Mouse (Mus musculus): Measurements from ENCODE around the gene Cox17. TPM values are rescaled to one million over a fixed set of nuclear protein-coding genes. Genes with fewer than 3 reads are reported as not detected.

Gene Cox17
- total and polyA plus RNA-seq, 2 experiments from 2014 or later, result 15.0 to 65.3 TPM

DNA sequence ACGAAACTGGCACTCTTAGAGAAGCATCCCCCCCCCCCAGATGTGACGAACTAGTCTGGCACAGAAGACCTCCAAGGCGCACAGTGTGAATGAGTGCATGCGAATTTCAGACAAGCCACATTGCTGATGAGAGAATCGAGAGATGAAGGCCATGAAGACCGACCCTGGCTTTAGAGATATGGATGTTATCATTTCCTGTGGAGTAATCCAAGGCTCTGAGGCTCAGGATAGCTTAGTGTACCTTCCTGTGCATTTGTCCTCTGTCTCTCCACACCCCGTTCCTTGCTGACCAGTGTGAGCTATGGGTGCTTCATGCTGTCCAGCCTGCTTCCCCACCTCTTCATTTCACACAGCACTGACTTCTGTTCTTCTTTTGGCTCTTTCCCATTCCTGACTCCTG, 28.4 kb downstream of the Cox17 start:
- ATAC-seq (ENCODE audit: low FRiP score) (no peak), DNase-seq (ENCODE audit: low spot score) (no peak)
- no peaks in the 10 kb centered on the region for H3K9me3 ChIP-seq (ENCODE audit: low read length)
- H3K4me3 ChIP-seq (ENCODE audit: low read depth, low read length), result no peak overlapping the region
- 84% methylated on average over 7 of the region's 7 CpGs for WGBS
- H3K27ac ChIP-seq (ENCODE audit: low read depth, low read length), result no peak overlapping the region
- H3K4me1 ChIP-seq (ENCODE audit: insufficient read depth, low read length), result no peaks in the 10 kb centered on the region
- no peak overlapping the region for H3K4me2 ChIP-seq (ENCODE audit: low read depth, low read length, poor library complexity, severe bottlenecking)
- H3K36me3 ChIP-seq (ENCODE audit: insufficient read depth, low read length), result no peaks in the 10 kb centered on the region
- TF ChIP-seq CTCF (IDR thresholded peaks at IDR 0.05), result no peak
- no peak overlapping the region for H3K9ac ChIP-seq (replicated peaks; ENCODE audit: low read length, poor library complexity, severe bottlenecking)
- H3K27me3 ChIP-seq (ENCODE audit: insufficient read depth, low read length), result no peaks in the 10 kb centered on the region

DNA sequence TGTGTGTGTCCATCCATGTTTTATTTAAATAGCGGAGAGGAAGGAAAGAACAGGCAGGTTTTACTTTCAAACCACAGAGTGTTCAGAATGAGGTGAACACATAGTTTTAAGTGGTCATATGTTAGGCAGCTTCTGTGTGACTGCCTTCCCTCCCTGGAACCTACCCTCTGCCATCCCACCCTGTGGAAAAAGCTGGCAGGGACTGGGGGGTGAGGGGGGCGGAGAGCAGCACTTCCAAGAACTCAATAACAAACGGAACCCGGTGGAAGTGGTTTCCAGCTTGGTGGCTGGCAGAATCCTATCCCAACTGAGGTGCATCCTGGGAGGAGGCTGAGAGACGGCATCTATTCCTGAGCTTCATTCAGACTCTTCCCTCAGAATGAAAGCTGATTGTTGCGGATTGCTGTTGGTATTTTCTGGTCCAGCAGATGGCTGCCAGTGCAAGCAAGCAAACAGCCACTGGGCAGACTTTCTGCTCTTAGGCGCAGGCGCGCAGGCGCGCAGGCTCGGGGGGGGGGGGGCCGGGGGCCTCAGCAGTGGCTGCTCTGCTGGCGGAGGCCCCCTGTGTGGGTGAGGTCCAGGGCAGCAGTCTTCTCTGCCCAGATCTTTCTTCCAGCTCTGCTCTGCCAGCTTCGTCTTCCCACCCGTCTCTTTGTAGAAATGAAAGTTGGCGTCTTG, 29.5 kb downstream of the Cox17 start:
- peak overlapping the region; percentile 63 for H3K27ac ChIP-seq (ENCODE audit: low read depth, low read length)
- no peaks in the 10 kb centered on the region for H3K4me1 ChIP-seq (ENCODE audit: insufficient read depth, low read length)
- no peaks in the 10 kb centered on the region for H3K9me3 ChIP-seq (ENCODE audit: low read length)
- peak overlapping the region; percentile 17 for H3K4me3 ChIP-seq (ENCODE audit: low read depth, low read length)
- ATAC-seq (ENCODE audit: low FRiP score) (peak; percentile 89), DNase-seq (ENCODE audit: low spot score) (peak; percentile 82)
- 15% methylated on average over 17 of the region's 17 CpGs for WGBS
- no peaks in the 10 kb centered on the region for H3K36me3 ChIP-seq (ENCODE audit: insufficient read depth, low read length)
- H3K9ac ChIP-seq (replicated peaks; ENCODE audit: low read length, poor library complexity, severe bottlenecking), result peak overlapping the region; percentile 39; the same call in 1 of the 2 replicates
- H3K27me3 ChIP-seq (ENCODE audit: insufficient read depth, low read length), result no peaks in the 10 kb centered on the region
- peak; percentile 70 for TF ChIP-seq CTCF (IDR thresholded peaks at IDR 0.05)
- peak overlapping the region; percentile 45 for H3K4me2 ChIP-seq (ENCODE audit: low read depth, low read length, poor library complexity, severe bottlenecking)

DNA sequence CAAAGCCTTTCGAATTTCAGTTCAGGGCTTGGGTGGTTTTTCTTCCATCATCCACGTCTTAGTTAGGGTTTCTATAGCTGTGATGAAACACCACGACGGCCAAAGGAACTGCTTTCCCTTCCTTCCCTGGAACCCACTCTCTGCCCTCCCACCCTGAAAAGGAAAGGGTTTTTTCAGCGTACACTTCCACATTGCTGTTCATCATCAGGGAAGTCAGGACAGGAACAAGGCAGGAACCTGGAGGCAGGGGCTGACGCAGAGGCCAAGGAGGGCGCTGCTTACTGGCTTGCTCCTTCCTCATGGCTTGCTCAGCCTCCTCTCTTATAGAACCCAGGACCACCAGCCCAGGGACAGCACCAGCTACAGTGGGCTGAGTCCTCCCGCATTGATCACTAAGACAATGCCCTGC, 30.1 kb downstream of the Cox17 start:
- Histone ChIP-seq H3K9me3 (ENCODE audit: low read length) (no peaks in the 10 kb centered on the region), H3K9ac (replicated peaks; ENCODE audit: low read length, poor library complexity, severe bottlenecking) (no peak overlapping the region; the same call in 1 of the 2 replicates), H3K27ac (ENCODE audit: low read depth, low read length) (peak overlapping the region; percentile 63), H3K4me3 (ENCODE audit: low read depth, low read length) (peak overlapping the region; percentile 17), H3K4me2 (ENCODE audit: low read depth, low read length, poor library complexity, severe bottlenecking) (peak overlapping the region; percentile 45), H3K4me1 (ENCODE audit: insufficient read depth, low read length) (no peaks in the 10 kb centered on the region), H3K36me3 (ENCODE audit: insufficient read depth, low read length) (no peaks in the 10 kb centered on the region), H3K27me3 (ENCODE audit: insufficient read depth, low read length) (no peaks in the 10 kb centered on the region)
- WGBS, result 53% methylated on average over 8 of the region's 8 CpGs
- DNase-seq (ENCODE audit: low spot score), result no peak
- peak; percentile 24 for ATAC-seq (ENCODE audit: low FRiP score)
- TF ChIP-seq CTCF (IDR thresholded peaks at IDR 0.05), result no peak

DNA sequence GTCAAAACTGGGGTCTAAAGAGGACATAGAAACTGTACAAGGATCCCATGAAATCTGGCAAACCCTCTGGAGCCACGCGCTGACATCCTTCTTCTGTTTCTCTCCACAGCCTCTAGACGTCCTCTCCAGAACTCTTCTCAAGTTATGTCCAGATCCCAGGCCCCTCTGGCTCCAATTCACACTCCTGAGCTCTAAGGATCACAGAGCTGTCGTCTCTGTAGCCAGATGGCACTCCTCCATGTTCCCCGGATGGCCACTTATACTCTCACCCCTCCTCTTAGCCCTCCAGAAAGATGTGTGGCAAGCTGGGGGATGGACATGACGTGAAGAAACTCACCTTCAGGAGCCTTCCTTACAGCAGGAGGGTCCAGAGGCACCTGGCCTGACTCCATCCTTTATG, 30.8 kb downstream of the Cox17 start:
- H3K4me2 ChIP-seq (ENCODE audit: low read depth, low read length, poor library complexity, severe bottlenecking), result no peak overlapping the region
- H3K4me1 ChIP-seq (ENCODE audit: insufficient read depth, low read length), result no peaks in the 10 kb centered on the region
- no peak overlapping the region for H3K9ac ChIP-seq (replicated peaks; ENCODE audit: low read length, poor library complexity, severe bottlenecking)
- no peak for ATAC-seq (ENCODE audit: low FRiP score)
- no peak overlapping the region for H3K4me3 ChIP-seq (ENCODE audit: low read depth, low read length)
- DNase-seq (ENCODE audit: low spot score), result no peak
- H3K27me3 ChIP-seq (ENCODE audit: insufficient read depth, low read length), result no peaks in the 10 kb centered on the region
- no peaks in the 10 kb centered on the region for H3K36me3 ChIP-seq (ENCODE audit: insufficient read depth, low read length)
- H3K27ac ChIP-seq (ENCODE audit: low read depth, low read length), result no peak overlapping the region
- H3K9me3 ChIP-seq (ENCODE audit: low read length), result no peaks in the 10 kb centered on the region
- TF ChIP-seq CTCF (IDR thresholded peaks at IDR 0.05), result no peak
- 83% methylated on average over 6 of the region's 6 CpGs for WGBS

DNA sequence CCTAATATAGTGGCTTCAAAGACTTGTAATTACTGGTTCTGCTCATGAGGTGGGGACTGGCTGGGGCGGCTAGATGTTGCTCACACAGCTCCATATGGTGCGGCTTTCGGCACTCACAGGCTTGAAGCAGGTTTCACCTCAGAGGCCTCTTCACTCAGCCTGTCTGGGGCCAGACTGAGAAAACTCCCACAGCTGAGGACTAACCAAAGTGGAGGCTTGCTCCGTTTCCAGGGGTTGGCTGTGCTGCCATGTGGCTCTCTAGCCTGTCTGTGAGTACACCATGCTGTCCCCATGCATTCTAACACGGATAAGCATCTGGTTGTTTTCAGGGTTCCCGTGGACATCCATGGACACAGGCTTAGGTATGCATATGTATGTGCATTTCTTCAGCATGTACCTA, 31.8 kb downstream of the Cox17 start:
- H3K4me3 ChIP-seq (ENCODE audit: low read depth, low read length), result no peak overlapping the region
- TF ChIP-seq CTCF (IDR thresholded peaks at IDR 0.05), result no peak
- WGBS, result 86% methylated on average over 6 of the region's 6 CpGs
- H3K9ac ChIP-seq (replicated peaks; ENCODE audit: low read length, poor library complexity, severe bottlenecking), result no peak overlapping the region
- H3K27me3 ChIP-seq (ENCODE audit: insufficient read depth, low read length), result no peaks in the 10 kb centered on the region
- no peak overlapping the region for H3K27ac ChIP-seq (ENCODE audit: low read depth, low read length)
- DNase-seq (ENCODE audit: low spot score) (no peak), ATAC-seq (ENCODE audit: low FRiP score) (no peak)
- no peaks in the 10 kb centered on the region for H3K9me3 ChIP-seq (ENCODE audit: low read length)
- no peak overlapping the region for H3K4me2 ChIP-seq (ENCODE audit: low read depth, low read length, poor library complexity, severe bottlenecking)
- H3K36me3 ChIP-seq (ENCODE audit: insufficient read depth, low read length), result no peaks in the 10 kb centered on the region
- no peaks in the 10 kb centered on the region for H3K4me1 ChIP-seq (ENCODE audit: insufficient read depth, low read length)

DNA sequence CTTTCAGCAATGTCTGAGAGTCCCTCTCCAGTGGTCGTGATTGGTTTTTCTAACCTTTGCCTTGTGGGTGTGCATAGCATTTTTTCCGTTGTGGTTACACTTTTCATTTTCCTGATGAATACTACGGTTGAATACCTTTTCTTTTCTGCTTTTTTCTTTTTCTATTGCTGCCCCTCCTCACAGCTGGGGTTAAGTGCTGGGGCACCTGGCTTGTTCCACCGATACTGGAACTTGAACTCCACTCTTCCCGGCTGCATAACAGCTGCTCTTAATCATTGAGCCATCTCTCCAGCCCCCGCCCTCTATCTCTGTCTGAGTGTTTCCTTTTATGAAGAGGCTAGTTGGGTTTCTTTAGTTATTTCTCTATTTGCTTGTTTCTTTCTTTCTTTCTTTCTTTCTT, 32.3 kb downstream of the Cox17 start:
- ATAC-seq (ENCODE audit: low FRiP score) (no peak), DNase-seq (ENCODE audit: low spot score) (no peak)
- TF ChIP-seq CTCF (IDR thresholded peaks at IDR 0.05), result no peak
- Histone ChIP-seq H3K36me3 (ENCODE audit: insufficient read depth, low read length) (no peaks in the 10 kb centered on the region), H3K4me2 (ENCODE audit: low read depth, low read length, poor library complexity, severe bottlenecking) (no peak overlapping the region), H3K9ac (replicated peaks; ENCODE audit: low read length, poor library complexity, severe bottlenecking) (no peak overlapping the region), H3K9me3 (ENCODE audit: low read length) (no peaks in the 10 kb centered on the region), H3K27me3 (ENCODE audit: insufficient read depth, low read length) (no peaks in the 10 kb centered on the region), H3K4me3 (ENCODE audit: low read depth, low read length) (no peak overlapping the region), H3K27ac (ENCODE audit: low read depth, low read length) (no peak overlapping the region), H3K4me1 (ENCODE audit: insufficient read depth, low read length) (no peaks in the 10 kb centered on the region)
- 76% methylated on average over 6 of the region's 6 CpGs for WGBS
